Mouse (Mus musculus) heart, embryonic 16.5 days (tissue): ENCODE measurements at regions not wholly inside any gene's neighbourhood (a gene's known extent, or its start where the extent isn't known, plus 50 kb on each side); places are given as distances from the start of the nearest gene placed in this dataset.

Experiments
- ATAC-seq: fragments of 200-750 bp; cut with Nextera tagmentation; replicated peaks from 2 replicates; pipeline ENCODE4 v1.8.0; 2017; ENCODE audit warnings: moderate number of reproducible peaks; ENCODE audit not compliant: insufficient read depth, low FRiP score; ENCODE audit errors: extremely low read depth
- H3K27ac ChIP-seq: fragments of 300-500 bp; sonication (generic); 2 replicates; pipeline ENCODE4 v1.5.1; 2014; ENCODE audit warnings: mild to moderate bottlenecking, low read length, control low read depth, moderate library complexity
- H3K27me3 ChIP-seq: fragments of 300-500 bp; sonication (generic); 2 replicates; pipeline ENCODE4 v1.6.1; 2014; ENCODE audit warnings: low read length, mixed read lengths; ENCODE audit not compliant: control insufficient read depth, insufficient read depth
- H3K36me3 ChIP-seq: fragments of 300-500 bp; sonication (generic); 2 replicates; pipeline ENCODE4 v1.6.1; 2014; ENCODE audit not compliant: control insufficient read depth, insufficient read depth
- H3K4me1 ChIP-seq: fragments of 300-500 bp; sonication (generic); 2 replicates; pipeline ENCODE4 v1.6.1; 2014; ENCODE audit warnings: low read length, mixed read lengths; ENCODE audit not compliant: control insufficient read depth, insufficient read depth
- H3K4me2 ChIP-seq: fragments of 300-500 bp; sonication (generic); 2 replicates; pipeline ENCODE4 v1.6.1; 2014; ENCODE audit warnings: low read depth, mild to moderate bottlenecking, control low read depth, low read length
- H3K4me3 ChIP-seq: fragments of 300-500 bp; sonication (generic); 2 replicates; pipeline ENCODE4 v1.5.1; 2014; ENCODE audit warnings: mild to moderate bottlenecking, control low read depth, low read length
- H3K9ac ChIP-seq: fragments of 300-500 bp; sonication (generic); 2 replicates; pipeline ENCODE4 v1.6.1; 2014; ENCODE audit warnings: low read length, control low read depth
- H3K9me3 ChIP-seq: fragments of 300-500 bp; sonication (generic); replicated peaks from 2 replicates; pipeline ENCODE4 v1.6.1; 2016; ENCODE audit warnings: low read length; ENCODE audit not compliant: control insufficient read depth
- WGBS: fragments of 180-500 bp; shearing (Covaris S2); extraction: QIAGEN DNeasy Blood & Tissue Kit; methylation state at CpG from one replicate; pipeline ENCODE4 v1.1.7; 2014; 5-methylcytosine and 5-hydroxymethylcytosine counted together

- WGBS = 83% methylated on average over 10 of the region's 10 CpGs
- Histone ChIP-seq H3K4me2 (no peak overlapping the region), H3K27ac (no peak overlapping the region), H3K4me3 (no peak overlapping the region), H3K36me3 (no peaks in the 10 kb centered on the region), H3K4me1 (peaks cover 11% of the 10 kb centered on the region), H3K27me3 (no peaks in the 10 kb centered on the region), H3K9ac (no peak overlapping the region), H3K9me3 (no peaks in the 10 kb centered on the region)
- ATAC-seq = no peak
Measured at GRCm38 (mm10) chr13:112064681-112065080, 223.6 kb upstream of the Ankrd55 start.

- no peak for ATAC-seq
- Histone ChIP-seq H3K36me3 (no peaks in the 10 kb centered on the region), H3K27me3 (no peaks in the 10 kb centered on the region), H3K4me3 (no peak overlapping the region), H3K27ac (no peak overlapping the region), H3K4me1 (peaks cover 11% of the 10 kb centered on the region), H3K4me2 (no peak overlapping the region), H3K9ac (no peak overlapping the region), H3K9me3 (no peaks in the 10 kb centered on the region)
- WGBS = 70% methylated on average over 20 of the region's 20 CpGs
Measured at GRCm38 (mm10) chr13:112067066-112067847, 221.0 kb upstream of the Ankrd55 start.

- WGBS = 79% methylated on average over 4 of the region's 4 CpGs
Measured at GRCm38 (mm10) chr13:112070757-112071156, 217.5 kb upstream of the Ankrd55 start.

DNA sequence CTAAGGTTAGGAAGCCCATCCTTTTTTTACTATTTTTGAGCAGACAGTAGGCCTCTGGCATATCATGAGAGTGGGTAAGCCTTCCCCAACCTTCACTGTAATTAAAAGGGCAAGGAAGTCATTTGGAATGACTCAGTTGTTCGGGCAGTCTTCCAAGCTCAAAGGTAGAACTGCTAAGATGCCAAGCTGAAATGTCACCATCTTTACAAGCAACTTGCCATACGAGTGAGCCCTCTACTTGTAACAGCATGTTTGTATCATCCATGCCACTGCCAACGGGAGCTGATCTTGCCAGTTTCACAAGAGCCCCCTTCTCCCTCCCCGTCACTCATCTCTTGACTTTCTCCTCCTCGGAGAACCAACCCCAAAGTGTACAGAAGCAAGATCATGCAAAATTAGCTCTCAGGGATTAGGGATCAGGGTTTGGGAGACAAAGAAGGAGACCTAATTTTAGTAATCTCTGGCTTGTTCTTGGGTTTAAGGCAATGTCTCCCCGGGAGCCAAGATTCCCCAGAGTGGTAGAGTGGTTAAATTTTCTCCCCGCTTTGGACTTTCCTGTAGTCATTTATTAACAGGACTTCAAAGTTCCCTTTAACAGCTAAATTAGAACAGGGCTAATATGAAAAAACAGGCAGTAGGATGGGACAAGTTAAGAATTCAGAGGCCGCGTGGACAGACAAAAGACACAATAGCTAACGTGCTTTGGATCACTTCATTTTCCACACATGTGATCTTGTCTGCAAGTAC, 216.9 kb upstream of the Ankrd55 start:
- Histone ChIP-seq H3K27ac (no peak overlapping the region), H3K27me3 (no peaks in the 10 kb centered on the region), H3K9ac (no peak overlapping the region), H3K9me3 (no peaks in the 10 kb centered on the region), H3K36me3 (no peaks in the 10 kb centered on the region), H3K4me2 (no peak overlapping the region), H3K4me3 (no peak overlapping the region), H3K4me1 (no peaks in the 10 kb centered on the region)
- ATAC-seq = no peak
- 84% methylated on average over 10 of the region's 10 CpGs for WGBS

More at GRCm38 (mm10) chr13:112070757-112071156, 217.5 kb upstream of the Ankrd55 start:
- no peak overlapping the region for H3K4me2 ChIP-seq
- H3K9me3 ChIP-seq = no peaks in the 10 kb centered on the region
- H3K27me3 ChIP-seq = no peaks in the 10 kb centered on the region
- ATAC-seq = no peak
- no peak overlapping the region for H3K4me3 ChIP-seq
- H3K36me3 ChIP-seq = no peaks in the 10 kb centered on the region
- H3K9ac ChIP-seq = no peak overlapping the region
- H3K4me1 ChIP-seq = no peaks in the 10 kb centered on the region
- no peak overlapping the region for H3K27ac ChIP-seq

DNA sequence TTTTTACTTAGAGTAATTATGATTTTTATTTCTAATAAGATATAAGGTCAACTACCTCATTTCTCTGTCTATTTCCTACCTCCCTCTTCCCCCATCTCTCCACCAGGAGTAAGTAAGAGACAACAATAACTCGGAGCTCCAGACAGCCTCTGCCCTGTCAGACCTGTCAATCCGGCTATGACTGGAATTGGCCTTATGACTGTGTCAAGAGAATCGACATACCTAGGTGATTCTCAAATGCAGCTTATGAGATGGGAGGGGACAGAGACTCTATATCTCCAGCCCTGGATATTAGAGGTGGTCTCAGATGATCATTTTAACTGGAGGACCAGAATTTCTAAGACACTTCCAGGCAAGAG, 216.3 kb upstream of the Ankrd55 start:
- Histone ChIP-seq H3K4me3 (no peak overlapping the region), H3K9ac (no peak overlapping the region), H3K27ac (no peak overlapping the region), H3K9me3 (no peaks in the 10 kb centered on the region), H3K4me1 (no peaks in the 10 kb centered on the region), H3K27me3 (no peaks in the 10 kb centered on the region), H3K36me3 (no peaks in the 10 kb centered on the region), H3K4me2 (no peak overlapping the region)
- no peak for ATAC-seq
- 60% methylated on average over 3 of the region's 3 CpGs for WGBS

GRCm38 (mm10) chr13:112073519-112074406, 214.5 kb upstream of the Ankrd55 start:
- Histone ChIP-seq H3K4me2 (no peak overlapping the region), H3K4me1 (no peaks in the 10 kb centered on the region), H3K36me3 (no peaks in the 10 kb centered on the region), H3K27ac (no peak overlapping the region), H3K9me3 (no peaks in the 10 kb centered on the region), H3K27me3 (no peaks in the 10 kb centered on the region), H3K9ac (no peak overlapping the region), H3K4me3 (no peak overlapping the region)
- ATAC-seq = no peak
- WGBS = 81% methylated on average over 6 of the region's 6 CpGs

GRCm38 (mm10) chr13:112075847-112076479, 212.3 kb upstream of the Ankrd55 start:
- H3K27ac ChIP-seq = no peak overlapping the region
- no peak for ATAC-seq
- no peak overlapping the region for H3K4me2 ChIP-seq
- no peaks in the 10 kb centered on the region for H3K36me3 ChIP-seq
- no peak overlapping the region for H3K9ac ChIP-seq
- no peaks in the 10 kb centered on the region for H3K9me3 ChIP-seq
- WGBS = 61% methylated on average over 5 of the region's 5 CpGs
- no peaks in the 10 kb centered on the region for H3K4me1 ChIP-seq
- no peak overlapping the region for H3K4me3 ChIP-seq
- H3K27me3 ChIP-seq = no peaks in the 10 kb centered on the region

GRCm38 (mm10) chr13:112078088-112078487, 210.2 kb upstream of the Ankrd55 start:
- WGBS = 50% methylated on average over 5 of the region's 5 CpGs
- no peaks in the 10 kb centered on the region for H3K27me3 ChIP-seq
- no peak overlapping the region for H3K27ac ChIP-seq
- H3K4me1 ChIP-seq = no peaks in the 10 kb centered on the region
- H3K4me3 ChIP-seq = no peak overlapping the region
- H3K36me3 ChIP-seq = no peaks in the 10 kb centered on the region
- H3K9ac ChIP-seq = no peak overlapping the region
- H3K9me3 ChIP-seq = 0 out of 2 replicates have a peak, but pooled peaks cover under 1% of the 10 kb centered on the region
- ATAC-seq = no peak
- H3K4me2 ChIP-seq = no peak overlapping the region
